Mouse (Mus musculus) spleen, adult 18-20 months (tissue): ENCODE measurements at regions not wholly inside any gene's neighbourhood (a gene's known extent, or its start where the extent isn't known, plus 50 kb on each side); places are given as distances from the start of the nearest gene placed in this dataset.
A peak's percentile ranks its signal among the peaks of the same experiment; 100 is the strongest.
"Not testable (repeated sequence)": the region's sequence is repeated elsewhere in the genome, so short reads cannot be mapped to it uniquely, and the experiment has no call there.

ENCODE experiments used
- DNase-seq, 2 experiments: peaks; one replicate each; pipeline ENCODE4 v3.0.0; 2022; ENCODE audit warnings: mixed read lengths in 2 of 2

DNA sequence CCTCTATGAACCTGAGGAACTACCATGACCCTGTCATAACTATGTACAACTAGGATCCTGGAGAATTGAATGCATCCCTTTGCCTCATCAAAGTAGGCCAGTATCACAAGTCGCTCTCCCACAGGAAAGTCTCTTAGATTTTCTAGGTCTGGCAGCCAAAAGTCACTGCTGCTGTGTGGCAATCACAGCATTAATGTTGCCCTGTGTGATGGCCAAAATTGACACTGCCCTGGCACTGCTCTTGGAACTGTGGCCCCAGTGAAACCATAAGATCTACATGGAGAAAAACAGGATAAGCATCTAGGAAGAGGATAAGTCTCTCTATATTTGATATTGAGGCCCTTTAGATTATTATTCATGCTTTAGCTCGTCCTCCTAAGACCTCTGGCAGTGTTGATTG is 465.7 kb downstream of the Adam6a start:
- no peak for DNase-seq

DNA sequence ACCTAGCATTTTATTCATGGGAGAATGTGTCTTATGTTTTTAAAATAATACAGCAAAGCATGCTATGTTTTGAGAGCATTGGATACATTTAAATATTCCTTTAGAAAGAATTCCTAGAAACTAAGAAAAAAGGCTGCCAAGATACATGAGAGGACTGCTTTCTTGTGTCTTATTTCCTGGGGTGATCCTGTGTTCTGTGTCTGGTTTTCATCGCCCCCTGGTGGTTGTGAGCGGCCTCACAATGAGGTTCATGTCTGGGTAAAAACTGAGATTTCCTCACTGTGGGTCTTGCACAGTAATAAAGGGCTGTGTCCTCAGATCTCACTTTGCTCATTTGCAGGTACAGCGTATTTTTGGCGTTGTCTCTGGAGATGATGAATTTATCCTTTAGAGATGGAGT is 469.2 kb downstream of the Adam6a start:
- peak; percentile 44 to 74 for DNase-seq

DNA sequence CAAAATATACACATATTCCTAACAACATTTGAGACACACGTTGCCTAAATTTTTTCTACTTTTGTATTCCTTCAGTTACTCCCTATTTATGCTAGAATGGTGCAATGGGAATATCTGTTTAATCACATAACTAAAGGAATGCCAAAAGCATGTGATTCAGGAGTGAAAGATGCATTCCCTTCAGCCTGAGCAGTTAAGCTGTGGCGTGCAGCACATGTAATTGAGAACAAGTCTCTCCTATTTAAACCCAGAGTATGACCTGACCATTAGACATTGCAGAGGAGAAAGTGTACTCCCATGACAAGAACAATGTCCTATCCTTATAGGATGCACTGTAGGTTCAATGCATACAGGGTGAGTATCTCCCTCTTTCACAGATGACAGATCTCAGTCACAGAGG is 493.3 kb downstream of the Adam6a start:
- not testable (repeated sequence) for DNase-seq

DNA sequence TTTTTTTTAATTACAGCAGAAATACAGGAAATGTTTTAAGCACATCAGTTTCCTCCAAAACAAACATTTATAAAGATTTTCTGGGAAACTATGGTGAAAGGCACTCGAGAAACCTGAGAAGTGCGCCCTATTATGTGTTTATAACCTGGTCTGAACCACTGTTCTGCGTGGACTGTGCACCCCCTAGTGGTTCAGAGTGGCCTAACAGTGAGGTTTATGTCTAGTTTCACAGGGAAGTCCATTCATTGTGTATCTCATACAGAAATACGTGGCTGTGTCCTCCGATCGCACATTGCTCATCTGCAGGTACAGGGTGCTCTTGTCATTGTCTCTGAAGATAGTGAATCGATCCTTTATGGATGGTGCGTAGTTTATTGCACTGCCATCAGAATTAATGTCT is 504.3 kb downstream of the Adam6a start:
- DNase-seq: peak in 1 of 2 experiments; percentile 52

DNA sequence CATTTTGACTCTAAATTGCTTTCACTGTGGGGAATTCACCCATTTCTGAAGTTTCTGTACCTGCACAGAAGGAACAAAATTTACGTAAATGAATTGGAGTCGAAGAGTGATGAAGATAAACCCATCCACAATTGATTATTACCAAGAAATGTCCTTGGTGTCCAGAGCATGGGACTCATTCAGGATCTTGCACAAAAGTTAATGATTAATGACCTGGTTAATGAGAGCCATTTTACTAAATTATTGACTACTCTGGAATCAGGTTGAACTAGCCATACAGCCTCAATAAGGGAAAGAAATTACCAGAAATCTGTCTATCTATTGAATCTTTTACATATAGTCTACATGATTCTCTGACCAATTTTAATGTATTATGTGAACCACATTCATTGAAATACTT is 509.6 kb downstream of the Adam6a start:
- DNase-seq: no peak

DNA sequence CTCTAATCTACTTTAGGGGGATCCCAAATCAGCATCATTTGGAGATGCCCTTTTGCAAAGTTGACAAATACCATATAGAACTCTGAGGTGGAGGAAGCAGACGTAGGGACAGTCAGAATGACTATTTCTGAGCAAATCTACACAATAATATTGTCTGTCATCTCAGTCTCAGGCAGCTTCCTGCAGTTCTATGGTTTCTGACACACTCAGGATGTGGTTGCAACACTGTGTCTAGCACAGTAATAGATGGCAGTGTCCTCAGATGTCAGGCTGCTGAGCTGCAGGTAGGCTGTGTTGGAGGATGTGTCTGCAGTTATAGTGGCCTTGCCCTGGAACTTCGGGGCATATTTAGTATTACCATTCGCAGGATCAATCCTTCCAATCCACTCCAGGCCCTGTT is 515.9 kb downstream of the Adam6a start:
- DNase-seq: no peak

DNA sequence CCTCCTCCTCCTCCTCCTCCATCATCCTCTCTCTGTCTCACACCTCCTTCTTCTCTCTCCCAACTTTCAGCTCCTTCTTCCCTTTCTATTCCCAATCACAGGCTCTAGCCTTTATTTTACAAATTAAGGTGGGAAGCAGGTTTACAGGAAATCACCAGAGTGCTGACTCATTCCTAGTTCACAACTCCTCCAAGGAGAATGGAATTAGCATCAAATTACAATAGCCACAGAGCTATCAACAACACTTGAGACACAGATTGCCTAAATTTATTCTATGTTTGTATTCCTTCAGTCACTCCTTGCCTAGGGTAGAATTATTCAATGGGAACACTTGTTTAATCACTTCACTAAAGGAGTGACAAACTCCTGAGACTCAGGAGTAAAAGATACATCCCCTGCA is 523.5 kb downstream of the Adam6a start:
- DNase-seq: no peak

DNA sequence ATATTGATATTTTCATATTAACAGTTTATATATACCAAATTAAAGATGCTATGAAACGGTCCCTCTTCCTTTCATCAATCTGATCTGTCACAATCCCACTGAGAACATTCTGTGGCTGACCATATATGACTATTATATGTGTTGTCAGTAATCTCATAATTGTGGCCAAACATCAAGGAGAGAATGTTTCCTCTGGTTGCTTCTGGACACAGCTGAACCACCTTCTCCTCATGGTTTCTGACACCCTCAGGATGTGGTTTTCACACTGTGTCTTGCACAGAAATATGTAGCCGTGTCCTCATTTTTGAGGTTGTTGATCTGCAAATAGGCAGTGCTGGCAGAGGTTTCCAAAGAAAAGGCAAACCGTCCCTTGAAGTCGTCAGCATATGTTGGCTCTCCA is 565.0 kb downstream of the Adam6a start:
- DNase-seq: not testable (repeated sequence)

DNA sequence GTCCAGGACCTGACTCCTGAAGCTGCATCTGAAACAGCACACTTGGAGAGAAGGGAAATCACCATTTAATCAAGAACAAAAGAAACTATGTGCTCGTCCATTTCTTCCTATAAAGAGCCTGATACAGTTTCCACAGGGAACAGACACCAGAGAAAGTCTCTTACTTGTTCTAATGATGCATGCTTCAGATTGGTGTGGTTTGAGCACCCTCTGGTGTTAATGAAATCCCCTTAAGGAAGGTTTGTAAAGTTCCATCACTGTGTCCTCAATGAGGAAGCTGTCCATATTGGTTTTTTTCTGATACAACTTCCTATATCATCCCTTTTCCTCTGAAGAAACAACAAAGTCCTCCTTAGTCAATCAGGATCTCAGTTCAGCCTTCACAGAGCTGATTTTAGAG is 591.2 kb downstream of the Adam6a start:
- DNase-seq: no peak

DNA sequence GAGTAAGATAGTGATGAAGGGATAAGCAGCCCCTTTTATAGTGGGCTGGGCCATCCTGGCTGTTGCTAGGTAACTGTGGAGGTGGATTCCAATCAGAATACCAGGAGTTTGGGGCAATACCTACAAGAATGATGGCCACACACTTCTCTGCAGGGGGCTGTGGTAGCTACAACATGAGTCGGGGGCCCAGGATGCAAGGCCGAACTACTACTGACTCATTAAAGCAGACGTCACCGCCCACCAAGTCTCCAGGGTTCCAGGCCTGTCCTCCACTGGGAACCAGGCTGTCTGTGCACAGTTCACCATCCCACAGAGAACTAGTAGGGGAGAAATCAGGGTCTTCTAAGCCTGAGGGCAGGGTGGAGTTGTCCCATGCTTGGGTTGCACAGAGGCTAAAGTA is 605.1 kb downstream of the Adam6a start:
- no peak for DNase-seq

DNA sequence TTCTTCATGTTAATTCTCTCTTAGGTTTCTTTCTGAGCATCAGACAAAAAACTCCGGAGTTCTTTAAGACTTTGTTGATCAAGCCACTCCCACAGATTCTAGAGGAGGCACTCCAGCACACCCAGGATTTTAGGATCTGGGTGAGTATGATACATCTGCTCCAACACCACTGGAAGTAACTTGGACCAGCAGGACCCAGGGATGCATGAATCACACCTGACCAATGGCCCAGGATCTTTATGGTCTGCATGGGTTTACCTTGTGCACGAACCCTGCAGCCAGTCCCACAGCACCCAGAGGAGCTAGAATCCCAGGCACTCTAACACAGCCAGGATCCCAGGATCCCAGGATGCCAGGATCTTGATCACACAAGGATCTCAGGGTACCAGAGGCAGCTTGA is 628.6 kb downstream of the Adam6a start:
- DNase-seq: no peak

DNA sequence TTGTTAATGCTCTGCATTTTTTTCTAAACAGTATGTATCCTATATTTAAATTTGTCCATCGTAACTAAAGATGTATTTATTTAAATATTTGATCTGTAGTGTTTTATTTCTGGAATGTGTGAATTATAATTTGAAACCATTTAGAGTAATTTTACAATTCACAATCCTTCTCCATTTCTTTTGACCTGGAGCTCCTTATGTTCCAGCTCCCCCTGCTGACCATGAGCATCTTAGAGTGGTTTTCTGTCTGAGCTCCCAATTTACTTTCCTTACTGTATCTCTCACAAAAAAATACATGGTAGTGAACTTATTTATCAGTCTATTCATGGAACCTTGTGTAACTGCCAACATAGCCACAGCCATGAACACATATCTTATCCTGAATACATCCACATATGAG is 655.8 kb downstream of the Adam6a start:
- peak in 1 of 2 experiments; percentile 5 for DNase-seq

DNA sequence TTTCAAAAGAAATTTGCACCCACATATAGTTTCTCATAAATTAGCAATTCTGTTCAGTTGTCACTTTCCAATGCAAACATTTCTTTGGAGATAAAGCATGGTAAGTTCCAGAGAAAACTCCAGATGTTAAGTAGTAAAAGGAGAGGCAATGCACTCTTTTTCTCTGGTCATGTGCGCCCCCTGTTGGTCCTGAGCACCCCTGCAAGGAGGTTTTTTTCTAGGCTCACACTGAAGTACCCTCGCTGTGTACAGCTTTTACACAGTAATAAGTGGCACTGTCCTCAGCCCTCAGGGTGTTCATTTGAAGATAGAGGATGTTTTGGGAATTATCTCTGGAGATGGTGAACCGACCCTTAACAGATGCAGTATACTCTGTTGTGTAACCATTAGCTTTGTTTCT is 678.8 kb downstream of the Adam6a start:
- DNase-seq: peak in 1 of 2 experiments; percentile 4
